Mouse (Mus musculus) frontal cortex, adult 2 months (tissue): ENCODE results near the gene Scap. TPM values are rescaled to one million over a fixed set of nuclear protein-coding genes. Genes with fewer than 3 reads are reported as not detected.

Experiments
- DNase-seq, 2 experiments: peaks; one replicate each; pipeline ENCODE4 v3.0.0; 2022; ENCODE audit warnings: low spot score in 1 of 2; ENCODE audit errors: extremely low spot score in 1 of 2
- polyA plus RNA-seq: library from polyadenylated mRNA; depleted of rRNA; stranded (reverse); fragments of >200 nt; gene quantifications from 2 replicates; pipeline ENCODE4 v1.2.3, GENCODE M21; 2012; rRNA removed

The Scap gene
- polyA plus RNA-seq: 42.4 and 45.8 TPM in 2 replicates

DNA sequence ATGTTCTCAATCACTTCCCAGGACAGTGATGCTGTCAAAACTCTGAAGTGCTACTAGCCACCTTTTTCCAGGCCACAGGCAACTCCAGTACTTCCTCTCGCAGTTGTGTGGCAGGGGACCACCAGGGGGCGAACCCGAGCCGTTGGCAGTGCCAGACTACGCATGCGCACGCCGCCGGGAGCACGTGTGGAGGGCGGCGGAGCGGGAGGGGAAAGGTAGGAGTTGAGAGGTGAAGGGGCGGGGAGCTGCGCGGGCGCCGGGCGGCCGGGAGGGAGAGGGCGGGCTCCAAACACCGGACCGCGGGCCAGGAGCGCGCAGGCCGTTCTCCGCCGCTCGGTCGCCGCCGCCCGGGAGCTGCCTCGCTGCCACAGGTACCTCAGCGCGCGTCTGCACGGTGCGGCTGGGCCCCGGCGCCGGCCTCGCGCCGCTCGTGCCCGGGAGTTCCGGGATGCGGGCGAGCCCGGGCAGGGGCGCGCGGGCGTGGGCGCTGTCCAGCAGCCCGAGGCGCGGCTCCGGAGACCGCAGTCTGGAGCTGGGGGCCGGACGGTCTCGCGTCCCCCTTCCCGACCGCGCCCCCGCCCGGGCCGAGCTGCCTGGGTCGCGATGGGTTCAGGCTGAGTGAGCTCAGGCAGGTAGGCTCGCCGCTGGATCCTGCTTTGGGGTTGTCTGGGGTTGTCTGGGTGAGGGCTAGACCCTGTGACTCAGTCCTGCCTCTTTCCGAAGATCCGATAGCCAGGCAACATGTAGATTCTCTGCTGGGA is at the start of gene Scap:
TSS of gene Scap (plus strand) at position 154 of the 761 bp plus-strand sequence.
- DNase-seq: peak; percentile 87 to 99

DNA sequence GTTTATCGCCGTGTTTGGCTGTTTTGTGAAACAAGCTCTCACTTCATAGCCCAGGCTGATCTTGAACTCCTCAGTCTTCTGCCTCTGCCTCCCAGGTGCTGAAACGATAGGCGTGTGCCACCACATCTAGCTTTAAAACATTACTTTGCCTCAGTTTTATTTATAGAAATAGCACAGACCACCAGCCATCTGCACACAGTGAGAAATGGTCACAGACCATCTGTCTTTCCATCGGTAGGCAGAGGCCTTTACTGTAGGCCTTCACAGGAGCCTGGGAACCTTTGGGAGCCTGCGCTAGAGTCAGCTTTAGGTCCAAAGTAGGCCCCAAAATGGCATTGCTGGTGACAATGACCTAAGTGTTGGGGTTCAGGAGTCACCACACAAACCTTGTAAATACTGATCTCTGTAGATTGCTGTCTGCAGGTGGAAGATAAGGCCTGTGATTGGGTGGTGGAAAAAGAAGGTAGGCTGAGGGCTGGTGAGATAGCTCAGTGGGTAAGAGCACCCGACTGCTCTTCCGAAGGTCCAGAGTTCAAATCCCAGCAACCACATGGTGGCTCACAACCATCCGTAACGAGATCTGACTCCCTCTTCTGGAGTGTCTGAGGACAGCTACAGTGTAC is 48.9 kb upstream of the Scap start:
- DNase-seq: peak in 1 of 2 experiments; percentile 46

DNA sequence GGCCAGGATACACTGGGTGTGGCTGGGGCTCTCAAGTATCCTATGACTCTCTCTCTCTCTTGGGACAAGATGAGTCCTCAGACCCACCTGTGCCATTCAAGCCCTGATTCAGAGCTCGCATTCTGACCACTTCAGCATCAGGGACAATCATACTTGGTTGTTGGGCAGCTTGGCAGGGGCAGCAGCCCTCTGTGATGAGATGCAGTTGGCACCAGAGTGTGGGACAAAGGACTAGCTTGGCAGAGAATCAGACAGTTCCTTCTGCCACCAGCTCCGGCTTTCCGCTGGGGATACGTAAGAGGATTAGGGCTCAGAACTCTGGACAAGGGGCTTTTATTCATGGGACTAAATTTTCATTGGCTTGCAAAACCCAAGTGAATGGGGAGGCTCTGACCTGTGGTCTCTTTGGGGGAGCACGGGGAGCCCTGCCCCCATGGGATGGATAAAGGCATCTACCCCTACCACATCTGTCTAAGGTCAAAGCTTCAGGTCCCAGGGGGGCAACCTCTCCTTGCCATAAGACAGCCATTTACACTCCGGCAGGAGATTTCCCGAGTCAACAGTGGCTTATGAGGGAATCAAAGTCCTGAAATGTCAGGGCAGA is 45.7 kb upstream of the Scap start:
- peak; percentile 45 to 66 for DNase-seq

DNA sequence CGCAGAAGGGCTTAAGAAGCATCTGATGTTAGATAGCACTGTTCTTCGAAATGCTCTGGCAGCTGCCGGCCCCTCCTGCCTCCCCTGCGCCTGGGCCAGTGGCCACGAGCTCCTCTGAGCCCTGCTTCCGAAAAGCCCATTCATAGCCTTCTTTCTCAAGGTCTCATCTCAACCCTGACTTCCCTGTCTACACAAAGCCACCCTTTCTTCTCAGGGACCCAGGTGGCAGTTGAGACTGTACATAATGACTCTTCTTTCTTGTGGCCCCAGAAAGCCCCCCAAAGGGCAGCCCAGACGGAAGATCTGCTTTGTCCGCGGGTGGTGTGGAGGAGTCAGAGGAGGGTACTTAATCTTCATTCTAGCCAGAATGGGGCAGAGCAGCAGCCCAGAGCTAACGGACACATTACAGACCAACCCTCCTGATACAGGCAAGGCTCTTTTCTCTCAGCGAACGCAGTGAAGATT is 39.8 kb upstream of the Scap start:
- peak in 1 of 2 experiments; percentile 41 for DNase-seq

DNA sequence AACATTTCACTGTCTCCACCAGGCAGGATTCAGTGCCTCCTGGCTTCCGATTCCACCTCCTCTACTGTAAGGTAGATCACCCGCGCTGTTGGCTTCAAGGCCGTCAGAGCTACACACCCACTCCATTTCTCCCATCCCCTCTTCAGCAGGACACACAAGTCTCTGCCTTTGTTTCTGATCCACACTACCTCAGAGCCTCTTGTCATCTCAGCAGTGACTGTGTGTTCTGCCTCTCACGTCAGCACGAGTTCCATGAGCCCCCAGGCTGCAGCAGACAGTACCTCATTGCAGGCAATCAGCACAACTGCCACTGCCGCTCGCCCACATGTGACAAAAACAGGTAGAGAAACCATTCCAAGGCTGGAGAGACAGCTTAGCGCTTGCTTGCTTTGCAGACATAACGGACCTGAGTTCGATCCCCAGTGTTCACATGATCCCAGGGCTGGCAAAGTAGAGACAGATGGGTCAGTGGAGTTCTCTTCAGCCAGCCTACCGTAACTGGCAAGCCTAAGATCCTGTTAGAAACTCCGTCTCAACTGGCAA is 39.1 kb upstream of the Scap start:
- DNase-seq: peak in 1 of 2 experiments; percentile 58

DNA sequence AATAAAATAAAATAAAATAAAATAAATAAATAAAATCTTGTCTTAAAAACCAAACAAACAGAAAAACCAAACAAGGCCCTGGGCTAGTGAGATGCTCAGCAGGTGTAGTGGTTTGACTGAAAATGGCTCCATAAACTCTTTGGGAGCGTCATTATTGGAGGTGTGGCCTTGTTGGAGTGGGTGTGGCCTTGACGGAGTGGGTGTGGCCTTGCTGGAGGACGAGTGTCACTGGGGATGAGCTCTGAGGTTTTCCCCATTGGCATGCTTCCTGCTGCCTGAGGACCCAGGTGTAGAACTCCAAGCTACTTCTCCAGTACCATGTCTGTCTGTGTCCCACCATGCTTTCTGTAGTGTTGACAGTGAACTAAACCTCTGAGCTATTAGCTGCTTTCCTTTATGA is 38.3 kb upstream of the Scap start:
- no peak for DNase-seq

DNA sequence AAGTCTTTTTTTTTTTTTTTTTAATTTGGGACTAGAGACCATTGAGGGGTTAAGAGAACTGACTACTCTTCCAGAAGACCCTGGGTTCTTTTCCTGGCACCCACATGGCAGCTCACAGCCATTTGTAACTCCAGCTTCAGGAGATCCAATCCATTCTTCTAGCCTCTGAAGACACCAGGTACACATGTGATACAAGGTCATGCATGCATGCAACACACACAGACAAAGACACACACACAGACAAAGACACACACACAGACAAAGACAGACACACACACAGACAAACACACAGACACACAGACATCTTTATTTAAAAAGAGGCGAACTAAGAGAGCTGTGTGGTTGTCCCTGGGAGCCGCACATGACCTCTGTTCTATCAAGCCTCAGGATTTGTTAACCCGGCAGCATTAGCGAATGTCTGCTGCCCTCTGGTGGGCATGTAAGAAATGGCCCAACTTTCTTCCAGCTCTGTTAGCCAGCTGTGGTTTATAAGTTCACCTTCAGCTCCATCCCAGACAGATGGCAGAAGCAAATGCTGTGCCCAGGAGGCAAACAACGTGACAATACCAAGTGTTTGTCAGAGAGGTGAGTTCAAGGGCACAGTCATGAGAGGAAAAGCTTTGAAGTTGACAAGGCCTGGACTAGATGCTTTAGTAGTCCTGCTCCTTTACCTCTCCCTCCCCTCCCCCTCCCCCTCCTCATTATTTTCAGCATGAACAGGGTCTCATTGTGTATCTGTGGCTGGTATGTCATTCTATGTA is 36.0 kb upstream of the Scap start:
- peak; percentile 77 to 96 for DNase-seq

DNA sequence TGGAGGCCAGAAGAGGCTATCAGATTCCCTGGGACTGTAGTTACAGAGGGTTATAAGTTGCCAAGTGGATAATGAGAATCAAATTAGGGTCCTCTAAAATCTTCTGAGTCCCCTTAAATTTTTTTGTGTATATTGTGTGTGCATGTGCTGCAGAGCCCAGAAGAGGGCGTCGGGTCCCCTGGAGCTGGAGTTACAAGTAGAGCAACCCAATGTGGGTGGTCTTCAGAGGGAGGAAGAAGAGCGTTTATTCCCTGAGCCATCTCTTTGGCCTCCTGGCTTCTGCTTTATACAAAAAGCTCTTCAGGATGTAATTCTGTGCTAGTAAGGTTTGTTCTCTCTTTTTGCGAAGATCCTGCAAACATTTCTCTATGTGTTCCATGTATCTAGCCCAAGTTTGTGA is 28.6 kb upstream of the Scap start:
- DNase-seq: peak in 1 of 2 experiments; percentile 37

DNA sequence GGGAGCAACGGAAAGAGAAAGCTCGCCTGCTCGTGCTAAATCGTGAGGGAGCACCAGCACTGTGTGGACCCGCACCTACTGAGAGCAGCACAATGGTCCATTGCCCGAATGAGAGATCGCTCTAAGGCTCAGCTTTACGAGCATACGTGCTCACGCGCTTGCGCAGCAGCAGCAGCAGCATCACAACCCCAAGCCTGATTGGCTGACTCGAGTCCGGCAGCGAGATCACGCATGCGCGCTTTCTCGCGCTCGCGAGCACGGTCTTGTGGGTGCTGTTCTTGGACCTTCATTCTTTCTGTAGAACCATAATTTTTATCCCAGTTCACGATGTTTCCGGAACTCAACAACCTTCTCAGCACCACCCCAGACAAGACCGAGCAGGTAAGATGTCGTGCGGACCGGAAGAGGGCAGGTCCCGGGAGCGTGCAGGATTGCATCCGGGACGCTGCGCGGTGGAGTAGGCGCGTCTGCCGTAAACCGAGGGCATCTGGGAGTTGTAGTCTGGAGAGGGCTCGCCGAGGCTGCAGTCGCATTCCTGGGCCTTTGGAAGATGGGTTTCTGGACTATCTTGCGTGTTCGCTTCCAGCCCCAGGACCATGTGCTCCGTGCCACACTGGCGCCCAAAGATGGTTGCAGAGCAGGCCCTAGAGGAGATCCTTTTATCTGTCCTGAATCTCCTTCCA is 28.0 kb upstream of the Scap start, which contains the start of gene Elp6:
TSS of gene Elp6 (plus strand) at position 205 of the 683 bp plus-strand sequence.
- DNase-seq: peak; percentile 89 to 93

DNA sequence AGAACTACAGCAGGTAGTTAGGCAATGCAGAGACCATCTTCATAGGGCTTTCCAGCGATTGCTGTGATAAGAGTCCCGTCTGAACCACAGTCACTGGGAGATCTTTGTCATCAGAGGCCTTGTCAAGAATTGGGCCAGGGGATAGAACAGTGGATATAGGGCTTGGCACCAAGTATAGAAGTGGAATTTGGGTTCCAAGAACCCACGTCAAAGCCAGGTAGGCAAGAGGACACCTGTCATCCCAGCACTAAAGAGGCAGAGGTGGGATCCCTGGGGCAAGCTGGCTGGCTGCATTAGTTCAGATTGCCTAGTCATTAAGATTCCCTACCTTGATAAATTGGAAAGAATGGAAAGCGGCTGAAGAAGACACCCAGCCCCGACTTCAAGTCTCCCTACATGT is 26.7 kb upstream of the Scap start:
- no peak for DNase-seq

DNA sequence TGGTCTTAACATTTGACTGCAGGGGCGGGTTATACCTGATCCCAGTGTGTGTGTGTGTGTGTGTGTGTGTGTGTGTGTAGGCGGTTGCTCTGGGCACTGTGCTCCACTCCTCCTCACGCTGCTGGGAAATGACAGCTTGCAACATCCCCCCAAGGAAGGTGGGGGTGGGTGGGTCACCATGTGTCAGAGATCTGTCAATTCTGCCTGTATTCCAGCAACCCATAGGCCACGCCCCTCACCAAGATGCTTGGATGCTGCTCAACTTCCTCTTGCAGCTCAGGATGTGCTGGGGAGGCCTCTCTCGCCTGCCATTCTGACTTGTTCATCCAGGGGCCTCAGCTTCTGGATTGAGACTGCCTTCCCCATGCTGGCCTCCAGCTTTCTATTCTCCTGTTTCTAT is 18.4 kb upstream of the Scap start:
- DNase-seq: no peak

DNA sequence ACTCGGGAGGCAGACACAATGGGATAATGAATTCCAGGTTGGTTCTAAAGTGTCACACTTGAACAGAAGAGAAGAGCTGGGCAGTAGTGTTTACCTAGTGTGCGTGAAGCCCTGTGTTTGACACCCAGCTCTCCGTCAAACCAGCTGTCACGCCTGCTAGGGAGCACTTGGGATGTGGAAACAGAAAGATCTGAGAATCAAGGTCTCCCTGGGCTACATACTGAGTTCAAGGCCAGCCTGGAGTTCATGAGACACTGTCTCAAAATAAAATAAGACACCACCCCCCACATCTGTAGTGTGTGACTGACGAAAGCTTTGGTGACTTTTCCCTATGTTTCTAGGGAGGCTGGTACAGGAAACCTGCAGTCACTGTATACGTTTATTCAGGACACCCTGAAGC is 17.7 kb upstream of the Scap start:
- no peak for DNase-seq

DNA sequence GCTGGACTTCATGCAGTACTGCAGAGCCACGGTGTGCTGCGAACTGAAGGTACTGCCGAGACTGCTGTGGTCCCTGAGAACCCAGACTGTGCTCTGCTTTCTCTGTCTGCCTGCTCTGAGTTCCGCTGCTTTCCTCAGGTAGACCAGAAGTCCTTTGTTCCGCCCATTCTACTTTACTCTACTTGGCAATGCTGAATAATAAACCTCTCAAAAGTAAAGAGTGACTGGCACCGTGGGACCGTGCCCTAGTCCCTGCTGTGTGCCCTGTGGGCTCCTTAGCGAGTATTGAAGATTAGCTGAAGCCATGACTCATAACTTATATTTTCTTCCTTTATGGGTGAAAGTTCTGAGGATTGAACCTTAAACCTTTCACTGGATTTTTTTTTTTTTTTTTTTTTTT is 17.2 kb upstream of the Scap start:
- DNase-seq: no peak

DNA sequence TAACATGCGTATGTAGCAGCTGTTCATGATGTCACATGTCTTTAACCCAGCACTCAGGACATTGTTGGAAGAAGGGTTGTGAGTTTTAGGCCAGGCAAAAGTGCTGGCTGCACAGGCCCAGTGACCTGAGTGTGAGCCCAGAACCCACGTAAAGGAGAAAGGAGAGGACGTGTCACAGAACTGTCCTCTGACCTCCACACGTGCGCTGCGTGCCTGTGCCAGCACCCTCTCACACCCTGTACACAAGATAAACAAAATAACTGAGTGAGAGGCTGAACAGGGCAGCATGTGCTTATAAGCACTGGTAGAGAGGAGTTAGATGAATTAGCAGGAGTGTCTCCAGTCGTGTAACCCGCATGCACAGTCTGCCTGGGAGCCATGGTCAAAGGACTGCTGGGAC is 16.6 kb upstream of the Scap start:
- DNase-seq: no peak

DNA sequence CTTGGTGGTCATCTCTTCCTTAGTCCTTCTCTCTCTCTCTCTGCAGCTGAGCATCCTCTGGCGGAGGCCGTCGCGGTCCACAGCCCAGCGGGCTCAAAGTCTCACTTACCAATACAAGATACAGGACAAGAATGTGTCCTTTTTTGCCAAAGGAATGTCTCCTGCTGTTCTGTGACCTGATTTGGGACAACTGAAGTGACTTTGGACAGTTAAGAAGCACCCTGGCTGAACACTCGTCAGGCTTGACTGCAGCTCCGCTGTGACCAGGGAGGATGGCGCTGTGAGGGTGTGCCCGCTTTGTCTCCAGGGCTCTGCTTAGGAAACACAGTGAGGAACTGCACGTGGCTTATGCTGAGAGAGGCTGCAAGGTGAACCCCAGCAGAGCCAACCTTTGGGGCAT is 12.3 kb upstream of the Scap start:
- DNase-seq: no peak

DNA sequence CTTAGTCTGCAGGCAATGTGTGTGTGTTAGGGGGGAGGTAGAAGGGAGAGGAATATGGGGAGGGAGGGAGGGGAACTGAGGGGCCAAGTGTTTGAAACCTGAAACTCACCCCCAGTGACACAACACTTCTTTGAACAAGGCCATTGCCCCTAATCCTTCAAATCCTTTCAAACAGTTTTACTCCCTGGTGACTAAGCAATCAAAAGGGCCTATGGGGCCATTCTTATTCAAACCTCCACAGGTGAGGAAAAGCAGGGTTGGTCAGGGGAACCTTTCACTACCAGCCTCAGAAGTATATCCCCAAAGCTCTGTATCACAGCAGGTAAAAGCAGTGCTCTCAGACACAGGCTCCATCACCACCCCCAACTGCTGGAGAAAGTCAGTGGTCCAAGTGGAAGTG is 10.1 kb upstream of the Scap start:
- no peak for DNase-seq

DNA sequence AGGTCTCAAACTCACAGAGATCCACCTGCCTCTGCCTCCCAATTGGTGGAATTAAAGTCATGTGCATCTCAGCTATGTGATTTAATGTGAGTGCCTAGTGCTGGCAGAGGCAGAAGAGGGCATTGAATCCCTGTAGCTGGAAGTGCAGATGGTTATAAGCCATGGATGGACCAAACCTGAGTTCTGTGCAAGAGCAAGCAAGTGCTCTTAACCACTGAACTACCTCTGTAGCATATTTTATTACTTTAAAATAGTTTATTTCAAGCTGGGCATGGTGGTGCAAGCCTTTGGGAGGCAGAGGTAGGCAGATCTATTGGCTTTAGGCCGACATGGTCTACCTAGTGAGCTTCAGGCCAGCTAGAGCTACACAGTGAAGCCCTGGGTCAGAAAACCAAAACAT is 8.9 kb upstream of the Scap start:
- no peak for DNase-seq

DNA sequence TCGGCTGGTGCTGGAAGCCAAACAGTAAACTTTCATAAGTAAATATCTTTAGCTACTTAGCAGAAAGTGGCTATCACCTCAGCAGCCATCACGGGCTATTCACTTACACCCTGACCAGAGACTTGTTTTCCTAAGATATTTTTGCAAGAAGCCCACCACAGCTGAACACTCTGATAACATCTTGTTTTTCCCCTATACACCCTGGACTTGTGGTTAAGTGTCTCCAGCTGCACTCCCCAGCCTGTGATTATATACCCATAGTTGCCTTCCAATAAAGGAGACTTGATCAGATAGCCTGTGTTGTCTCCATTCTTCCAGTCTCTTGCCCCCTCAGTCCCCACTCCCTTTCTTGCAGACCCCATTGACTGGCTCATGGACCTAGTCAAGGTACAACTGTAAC is 4.9 kb upstream of the Scap start:
- no peak for DNase-seq

DNA sequence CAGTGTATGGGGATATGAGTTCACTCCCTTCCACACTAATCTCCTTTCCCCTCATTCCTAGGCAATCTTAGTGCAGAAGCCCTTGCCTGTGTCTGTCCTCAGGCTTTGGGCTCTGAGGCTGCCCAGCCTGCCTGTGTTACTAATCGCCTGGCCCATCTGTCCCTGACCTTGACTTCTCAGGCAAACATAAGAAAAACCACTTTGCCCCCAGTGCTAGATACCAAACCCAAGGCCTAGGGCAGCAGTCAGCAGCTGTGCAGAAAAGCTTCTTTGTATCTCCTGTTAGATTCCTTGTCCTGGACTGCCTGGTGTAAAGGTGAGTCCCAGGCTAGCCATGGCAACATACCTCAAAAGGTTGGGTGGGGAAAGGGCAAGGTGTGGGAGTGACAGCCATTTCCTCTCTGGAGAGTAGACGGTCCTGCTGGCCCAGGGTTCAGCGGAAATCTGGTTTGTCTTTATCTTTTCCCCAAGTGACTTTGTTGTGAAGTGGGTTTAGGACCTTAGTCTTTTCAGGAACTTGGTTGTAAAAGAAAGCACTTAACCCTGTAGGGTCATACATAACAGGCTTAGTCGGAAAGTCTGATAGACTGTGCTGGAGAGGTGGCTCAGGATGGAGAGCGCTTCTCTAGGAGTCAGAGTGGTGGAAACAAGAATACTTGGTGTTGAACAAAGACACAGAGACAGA is 4.0 kb upstream of the Scap start:
- DNase-seq: no peak

DNA sequence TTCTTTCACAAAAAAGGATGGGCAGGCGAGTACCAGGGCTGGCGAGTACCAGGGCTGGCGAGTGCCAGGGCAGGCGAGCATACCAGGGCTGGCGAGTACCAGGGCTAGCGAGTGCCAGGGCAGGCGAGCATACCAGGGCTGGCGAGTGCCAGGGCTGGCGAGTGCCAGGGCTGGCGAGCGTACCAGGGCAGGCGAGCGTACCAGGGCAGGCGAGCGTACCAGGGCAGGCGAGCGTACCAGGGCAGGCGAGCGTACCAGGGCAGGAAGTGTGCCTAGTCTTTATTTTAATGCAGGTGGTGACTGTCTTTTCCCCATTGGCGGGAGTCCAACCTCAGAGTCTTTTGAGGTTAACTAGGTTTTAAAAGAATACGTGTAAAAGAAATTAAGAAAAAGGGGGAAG is 3.4 kb upstream of the Scap start:
- no peak for DNase-seq
